Mouse (Mus musculus): ENCODE measurements around the gene B3gntl1. TPM values are rescaled to one million over a fixed set of nuclear protein-coding genes. Genes with fewer than 3 reads are reported as not detected.

Gene B3gntl1
- polyA plus RNA-seq, 1 experiment from 2014 or later, result 9.6 TPM

- ATAC-seq (ENCODE audit: insufficient number of reproducible peaks, insufficient read depth, low FRiP score, low TSS enrichment, low read depth), result no peak
- H3K4me2 ChIP-seq, result no peak overlapping the region
- WGBS, result 94% methylated on average over 6 of the region's 6 CpGs
Measured at GRCm38 (mm10) chr11:121645394-121645793, 27.6 kb downstream of the B3gntl1 start.

DNA sequence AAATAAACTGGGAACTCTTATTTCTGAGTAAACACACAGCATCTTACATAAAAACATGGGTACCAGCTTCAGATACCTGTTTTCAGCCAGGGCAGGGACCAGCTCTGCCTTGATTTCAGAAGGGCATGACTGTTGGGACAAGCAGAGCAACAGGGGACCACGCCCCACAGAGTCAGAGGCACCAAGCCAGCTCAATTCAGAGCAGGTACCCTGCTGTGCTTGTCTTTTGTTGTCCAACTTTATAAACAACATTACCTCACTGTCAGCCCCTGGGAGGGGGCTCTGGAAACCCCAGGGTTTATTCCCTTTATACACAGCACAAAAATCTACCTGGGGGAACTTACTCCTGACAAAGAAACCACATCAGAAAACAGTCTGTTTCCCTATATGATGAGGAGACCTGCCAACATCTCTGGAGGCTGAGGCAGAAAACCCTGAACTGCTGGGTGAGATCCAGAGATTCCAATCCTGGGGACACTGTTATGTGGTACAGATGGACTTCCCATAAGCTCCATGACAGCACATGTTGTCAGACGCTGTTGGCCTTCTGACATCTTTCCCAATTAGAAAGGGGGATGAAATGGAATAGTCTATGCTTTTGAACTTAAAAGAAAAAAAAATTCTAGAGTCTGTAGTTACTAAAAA, 31.3 kb downstream of the B3gntl1 start:
- Histone ChIP-seq H3K4me2 (no peak overlapping the region), H3K27ac (no peak overlapping the region), H3K9me3 (no peaks in the 10 kb centered on the region), H3K4me3 (no peak overlapping the region), H3K4me1 (no peaks in the 10 kb centered on the region), H3K36me3 (peaks cover 30% of the 10 kb centered on the region), H3K27me3 (no peaks in the 10 kb centered on the region), H3K9ac (no peak overlapping the region)
- no peak for ATAC-seq (ENCODE audit: insufficient number of reproducible peaks, insufficient read depth, low FRiP score, low TSS enrichment, low read depth)
- 76% methylated on average over 2 of the region's 2 CpGs for WGBS

More at GRCm38 (mm10) chr11:121645394-121645793, 27.6 kb downstream of the B3gntl1 start:
- Histone ChIP-seq H3K4me1 (peaks cover 5% of the 10 kb centered on the region; the same call in 1 of the 2 replicates), H3K4me3 (no peak overlapping the region), H3K27ac (no peak overlapping the region), H3K27me3 (no peaks in the 10 kb centered on the region), H3K9ac (no peak overlapping the region), H3K36me3 (peaks cover 7% of the 10 kb centered on the region), H3K9me3 (no peaks in the 10 kb centered on the region)

GRCm38 (mm10) chr11:121636646-121637045, 36.3 kb downstream of the B3gntl1 start:
- ATAC-seq (ENCODE audit: insufficient number of reproducible peaks, insufficient read depth, low FRiP score, low TSS enrichment, low read depth), result no peak
- Histone ChIP-seq H3K36me3 (peaks cover 45% of the 10 kb centered on the region), H3K4me3 (no peak overlapping the region), H3K9ac (no peak overlapping the region), H3K4me2 (no peak overlapping the region), H3K4me1 (no peaks in the 10 kb centered on the region), H3K9me3 (no peaks in the 10 kb centered on the region), H3K27me3 (no peaks in the 10 kb centered on the region), H3K27ac (no peak overlapping the region)
- WGBS, result 94% methylated on average over 10 of the region's 10 CpGs

DNA sequence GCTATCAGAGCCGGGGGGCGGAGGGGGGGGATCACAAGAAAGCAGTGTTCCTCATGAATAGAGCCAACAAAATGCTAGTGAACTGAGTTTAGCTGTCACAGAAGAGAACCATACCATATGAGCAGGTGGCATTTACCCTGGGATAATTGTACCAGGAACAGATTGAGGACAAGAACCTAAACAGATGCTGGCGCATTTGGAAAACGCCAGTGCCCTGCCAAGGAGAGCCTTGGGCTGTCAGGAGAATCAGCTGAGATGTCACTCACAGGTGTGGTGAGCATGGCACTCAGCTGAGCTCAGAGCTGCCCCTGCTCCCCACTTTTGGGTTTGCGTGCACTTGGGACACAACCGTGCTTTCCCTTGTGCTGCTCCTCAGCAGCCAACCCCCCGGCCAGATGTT, 41.5 kb downstream of the B3gntl1 start:
- Histone ChIP-seq H3K36me3 (peaks cover 35% of the 10 kb centered on the region), H3K4me2 (no peak overlapping the region), H3K27me3 (no peaks in the 10 kb centered on the region), H3K9me3 (no peaks in the 10 kb centered on the region), H3K4me3 (no peak overlapping the region), H3K27ac (no peak overlapping the region), H3K9ac (no peak overlapping the region), H3K4me1 (no peaks in the 10 kb centered on the region)
- WGBS, result 86% methylated on average over 7 of the region's 7 CpGs
- no peak for ATAC-seq (ENCODE audit: insufficient number of reproducible peaks, insufficient read depth, low FRiP score, low TSS enrichment, low read depth)

DNA sequence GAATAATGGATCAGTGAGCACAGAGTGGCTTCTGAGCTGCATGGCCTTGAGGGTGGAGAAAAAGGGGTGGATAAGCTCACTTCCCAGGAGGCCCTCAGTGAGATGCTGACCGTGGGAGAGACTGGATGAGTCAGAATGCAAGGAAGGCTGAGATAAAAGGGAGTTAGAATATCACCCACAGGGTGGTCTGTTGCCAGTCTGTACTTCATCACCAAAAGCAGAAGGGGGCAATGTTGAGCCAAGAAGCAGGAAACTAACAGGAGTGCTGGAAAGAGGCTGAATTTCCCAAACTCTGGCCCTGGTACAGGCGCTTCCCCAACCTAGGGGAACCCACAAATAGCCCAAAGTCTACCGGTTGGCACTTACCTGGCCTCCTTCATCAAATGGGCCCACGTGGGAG, 42.5 kb downstream of the B3gntl1 start:
- H3K4me3 ChIP-seq, result no peak overlapping the region
- H3K4me2 ChIP-seq, result no peak overlapping the region
- H3K27ac ChIP-seq, result no peak overlapping the region
- 76% methylated on average over 4 of the region's 4 CpGs for WGBS
- H3K36me3 ChIP-seq, result peaks cover 31% of the 10 kb centered on the region
- no peaks in the 10 kb centered on the region for H3K9me3 ChIP-seq
- no peak overlapping the region for H3K9ac ChIP-seq
- H3K4me1 ChIP-seq, result no peaks in the 10 kb centered on the region
- no peaks in the 10 kb centered on the region for H3K27me3 ChIP-seq
- no peak for ATAC-seq (ENCODE audit: insufficient number of reproducible peaks, insufficient read depth, low FRiP score, low TSS enrichment, low read depth)

DNA sequence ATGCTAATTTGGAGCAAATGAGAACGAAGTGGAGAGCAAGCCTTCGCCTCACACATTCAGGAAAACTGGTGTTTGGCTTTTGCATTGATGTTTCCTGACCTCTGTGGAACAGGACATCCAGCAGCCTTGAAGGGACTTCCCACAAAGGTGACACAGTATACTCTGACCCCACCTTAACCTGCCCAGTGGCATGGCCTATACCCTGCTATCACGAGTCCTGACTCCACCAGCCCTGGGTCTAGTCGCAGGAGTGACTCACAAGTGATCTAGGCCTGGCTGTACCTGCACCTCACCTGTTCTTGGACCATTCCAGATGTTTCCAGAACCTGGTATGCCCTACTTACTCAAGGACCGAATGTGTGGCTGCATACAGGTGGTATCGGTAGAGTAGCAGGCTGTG, 43.4 kb downstream of the B3gntl1 start:
- ATAC-seq (ENCODE audit: insufficient number of reproducible peaks, insufficient read depth, low FRiP score, low TSS enrichment, low read depth), result no peak
- H3K27ac ChIP-seq, result no peak overlapping the region
- H3K9ac ChIP-seq, result no peak overlapping the region
- no peaks in the 10 kb centered on the region for H3K4me1 ChIP-seq
- no peak overlapping the region for H3K4me2 ChIP-seq
- peaks cover 31% of the 10 kb centered on the region for H3K36me3 ChIP-seq
- H3K27me3 ChIP-seq, result no peaks in the 10 kb centered on the region
- H3K4me3 ChIP-seq, result no peak overlapping the region
- no peaks in the 10 kb centered on the region for H3K9me3 ChIP-seq
- WGBS, result 93% methylated on average over 6 of the region's 6 CpGs

- WGBS, result 83% methylated on average over 5 of the region's 5 CpGs
- H3K9me3 ChIP-seq, result no peaks in the 10 kb centered on the region
- no peaks in the 10 kb centered on the region for H3K4me1 ChIP-seq
- no peak overlapping the region for H3K4me2 ChIP-seq
- H3K36me3 ChIP-seq, result peaks cover 44% of the 10 kb centered on the region
- no peaks in the 10 kb centered on the region for H3K27me3 ChIP-seq
- no peak for ATAC-seq (ENCODE audit: insufficient number of reproducible peaks, insufficient read depth, low FRiP score, low TSS enrichment, low read depth)
- no peak overlapping the region for H3K4me3 ChIP-seq
- H3K9ac ChIP-seq, result 0 out of 2 replicates have a peak overlapping the region, but pooled peaks have one; percentile 7
- no peak overlapping the region for H3K27ac ChIP-seq
Measured at GRCm38 (mm10) chr11:121627521-121627920, 45.4 kb downstream of the B3gntl1 start.

DNA sequence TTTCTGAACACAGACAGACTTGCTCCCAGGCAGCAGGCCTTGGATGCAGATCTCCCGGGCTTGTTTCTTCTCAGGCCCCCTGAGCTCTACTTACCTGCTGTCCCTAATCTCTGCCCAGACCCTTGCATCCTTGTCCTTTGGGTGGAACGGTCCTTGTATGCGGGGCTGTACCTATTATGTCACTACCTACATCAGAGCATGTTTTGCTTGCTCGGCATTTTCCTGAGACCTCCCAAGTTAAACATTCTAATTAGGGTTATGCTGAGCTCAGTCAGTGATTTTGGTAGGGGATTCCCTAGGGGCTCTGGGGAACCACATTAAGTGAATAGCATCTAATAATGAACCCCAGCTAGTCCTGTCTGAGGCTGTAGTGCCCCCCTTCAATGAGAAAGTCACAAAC, 47.9 kb downstream of the B3gntl1 start:
- 76% methylated on average over 4 of the region's 4 CpGs for WGBS
- H3K4me2 ChIP-seq, result no peak overlapping the region
- no peak overlapping the region for H3K4me3 ChIP-seq
- no peaks in the 10 kb centered on the region for H3K4me1 ChIP-seq
- H3K9ac ChIP-seq, result no peak overlapping the region
- no peaks in the 10 kb centered on the region for H3K9me3 ChIP-seq
- no peak for ATAC-seq (ENCODE audit: insufficient number of reproducible peaks, insufficient read depth, low FRiP score, low TSS enrichment, low read depth)
- no peaks in the 10 kb centered on the region for H3K27me3 ChIP-seq
- H3K27ac ChIP-seq, result no peak overlapping the region
- H3K36me3 ChIP-seq, result peaks cover 45% of the 10 kb centered on the region

- Histone ChIP-seq H3K4me2 (no peak overlapping the region), H3K4me3 (no peak overlapping the region), H3K9me3 (no peaks in the 10 kb centered on the region), H3K27ac (no peak overlapping the region), H3K9ac (no peak overlapping the region), H3K4me1 (no peaks in the 10 kb centered on the region), H3K27me3 (no peaks in the 10 kb centered on the region), H3K36me3 (peaks cover 70% of the 10 kb centered on the region)
- ATAC-seq (ENCODE audit: insufficient number of reproducible peaks, insufficient read depth, low FRiP score, low TSS enrichment, low read depth), result no peak
- WGBS, result 97% methylated on average over 1 of the region's 1 CpGs
Measured at GRCm38 (mm10) chr11:121617371-121617770, 55.6 kb downstream of the B3gntl1 start.

- no peaks in the 10 kb centered on the region for H3K4me1 ChIP-seq
Measured at GRCm38 (mm10) chr11:121616501-121616900, 56.5 kb downstream of the B3gntl1 start.

GRCm38 (mm10) chr11:121615961-121616485, 56.9 kb downstream of the B3gntl1 start:
- H3K4me3 ChIP-seq, result no peak overlapping the region
- peaks cover 65% of the 10 kb centered on the region for H3K36me3 ChIP-seq
- H3K4me1 ChIP-seq, result no peaks in the 10 kb centered on the region
- WGBS, result 64% methylated on average over 3 of the region's 3 CpGs
- no peaks in the 10 kb centered on the region for H3K27me3 ChIP-seq
- no peak overlapping the region for H3K4me2 ChIP-seq
- no peak overlapping the region for H3K27ac ChIP-seq
- no peak overlapping the region for H3K9ac ChIP-seq
- no peak for ATAC-seq (ENCODE audit: insufficient number of reproducible peaks, insufficient read depth, low FRiP score, low TSS enrichment, low read depth)
- H3K9me3 ChIP-seq, result no peaks in the 10 kb centered on the region

More at GRCm38 (mm10) chr11:121616501-121616900, 56.5 kb downstream of the B3gntl1 start:
- no peak for ATAC-seq (ENCODE audit: insufficient number of reproducible peaks, insufficient read depth, low FRiP score, low TSS enrichment, low read depth)
- Histone ChIP-seq H3K27me3 (no peaks in the 10 kb centered on the region), H3K9me3 (no peaks in the 10 kb centered on the region), H3K36me3 (peaks cover 64% of the 10 kb centered on the region), H3K4me2 (no peak overlapping the region), H3K4me3 (no peak overlapping the region), H3K9ac (no peak overlapping the region), H3K27ac (no peak overlapping the region)

DNA sequence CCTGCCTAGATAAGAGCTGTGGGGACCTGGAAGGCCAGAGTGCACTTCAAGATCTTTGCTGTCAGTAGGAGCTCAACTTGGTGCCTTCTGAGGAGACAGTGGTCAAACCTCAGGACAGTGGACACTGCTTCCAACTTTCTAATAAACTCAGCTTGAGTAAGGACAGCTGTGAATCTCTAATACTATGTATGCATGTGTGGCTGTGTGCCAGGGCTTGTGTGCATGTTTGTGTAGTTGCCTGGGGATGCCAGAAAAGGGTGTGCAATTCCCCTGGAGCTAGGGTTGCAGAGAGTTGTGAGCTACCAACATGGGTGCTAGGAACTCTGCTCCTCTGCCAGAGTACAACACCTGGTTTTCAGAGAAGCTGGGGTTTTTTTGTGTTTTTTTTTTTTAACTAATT, 62.0 kb downstream of the B3gntl1 start:
- H3K4me3 ChIP-seq, result no peak overlapping the region
- no peak overlapping the region for H3K4me2 ChIP-seq
- H3K36me3 ChIP-seq, result peaks cover 70% of the 10 kb centered on the region
- no peaks in the 10 kb centered on the region for H3K27me3 ChIP-seq
- H3K9ac ChIP-seq, result no peak overlapping the region
- no peaks in the 10 kb centered on the region for H3K4me1 ChIP-seq
- no peak for ATAC-seq (ENCODE audit: insufficient number of reproducible peaks, insufficient read depth, low FRiP score, low TSS enrichment, low read depth)
- H3K27ac ChIP-seq, result no peak overlapping the region
- no peaks in the 10 kb centered on the region for H3K9me3 ChIP-seq

All from embryonic facial prominence, embryonic 13.5 days (tissue).